Mouse (Mus musculus) bone marrow, adult 2 months (tissue): ENCODE measurements at regions not wholly inside any gene's neighbourhood (a gene's known extent, or its start where the extent isn't known, plus 50 kb on each side); places are given as distances from the start of the nearest gene placed in this dataset.

ENCODE experiments used
- CTCF ChIP-seq: fragments of 200-500 bp; IDR thresholded peaks from 2 replicates; pipeline ENCODE4 v1.5.1; 2011; ENCODE audit warnings: low read length, control low read depth; ENCODE audit not compliant: control insufficient read depth, insufficient read depth
- POLR2A ChIP-seq: fragments of 200-500 bp; IDR thresholded peaks from 2 replicates; pipeline ENCODE4 v1.6.1; 2011; ENCODE audit warnings: low read depth, mild to moderate bottlenecking, control low read depth, low read length, borderline replicate concordance; ENCODE audit not compliant: control insufficient read depth

DNA sequence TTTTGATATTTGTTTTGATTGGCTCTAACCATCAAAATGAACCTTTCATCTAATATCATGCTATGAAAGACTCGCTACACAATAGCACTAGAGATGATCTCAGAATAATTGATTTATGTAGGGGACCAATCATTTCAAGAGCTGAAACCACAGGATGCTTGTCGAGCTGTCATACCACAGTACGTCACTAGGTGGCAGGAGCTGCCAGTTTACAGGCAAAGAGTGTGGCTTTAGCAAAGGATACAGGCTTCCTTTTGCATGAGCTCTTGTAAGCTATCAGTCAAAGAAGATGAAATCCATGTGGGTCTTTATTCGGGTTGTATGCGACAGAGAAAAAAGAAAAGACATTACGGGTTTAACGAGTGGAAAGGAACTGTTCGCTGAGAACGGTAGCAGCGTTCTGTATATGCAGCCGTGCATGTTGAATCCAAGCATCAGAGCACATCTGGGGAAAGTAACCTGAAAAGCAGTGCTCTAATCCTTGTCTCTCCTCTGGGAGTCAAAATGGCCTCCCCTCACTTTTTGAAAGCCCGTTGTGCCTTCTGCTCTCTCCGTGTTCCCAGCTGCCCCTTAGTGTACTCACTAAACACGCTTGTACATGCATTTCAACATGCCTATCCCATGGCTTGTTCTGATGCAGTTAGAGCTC, 79.9 kb upstream of the Wdfy3 start:
- TF ChIP-seq POLR2A: no peak
- TF ChIP-seq CTCF: peak; percentile 64
